Comparison of ENCODE assay signal across 8 mouse cellular contexts in genomic region chr7:109892530-109892929, GRCm38 (mm10). TPM values are rescaled to one million over a fixed set of nuclear protein-coding genes. Genes with fewer than 3 reads are reported as not detected.
DNase-seq lines count a peak whose midpoint lies in the region; ATAC-seq lines count a peak whose summit lies in the region.

No protein-coding gene starts in this region.

- H3K27ac ChIP-seq in kidney, embryonic 16.5 days (ENCODE audit: low read length), result no peak overlapping the region
- H3K27ac ChIP-seq in liver, embryonic 11.5 days (ENCODE audit: low read depth, low read length), result no peak overlapping the region
- H3K27ac ChIP-seq in neural tube, embryonic 12.5 days, result no peak overlapping the region

- H3K4me1 ChIP-seq in kidney, embryonic 16.5 days (ENCODE audit: insufficient read depth, low read length), result no peaks in the 10 kb centered on the region
- no peaks in the 10 kb centered on the region for H3K4me1 ChIP-seq in liver, embryonic 11.5 days (replicated peaks; ENCODE audit: control insufficient read depth, insufficient read depth, low read length)
- no peaks in the 10 kb centered on the region for H3K4me1 ChIP-seq in neural tube, embryonic 12.5 days

- ATAC-seq in common myeloid progenitor, adult 5-6 weeks (replicated peaks; ENCODE audit: low read depth, poor library complexity, severe bottlenecking), result peak; percentile 82
- peak; percentile 19; the same call in 1 of the 2 replicates for ATAC-seq in kidney, embryonic 16.5 days (ENCODE audit: low FRiP score, low TSS enrichment)
- no peak for ATAC-seq in liver, embryonic 11.5 days (replicated peaks; ENCODE audit: low FRiP score)
- ATAC-seq in neural tube, embryonic 12.5 days (ENCODE audit: low FRiP score, low read depth), result peak; percentile 21; the same call in 1 of the 2 replicates

- H3K9ac ChIP-seq in kidney, embryonic 16.5 days (replicated peaks; ENCODE audit: low read length), result no peak overlapping the region
- H3K9ac ChIP-seq in liver, embryonic 11.5 days (ENCODE audit: low read depth, low read length), result no peak overlapping the region
- no peak overlapping the region for H3K9ac ChIP-seq in neural tube, embryonic 12.5 days

- 47% methylated on average over 3 of the region's 3 CpGs for WGBS in kidney, embryonic 16.5 days
- WGBS in liver, embryonic 11.5 days, result 38% methylated on average over 3 of the region's 3 CpGs
- WGBS in neural tube, embryonic 12.5 days, result 44% methylated on average over 3 of the region's 3 CpGs

- no peak overlapping the region for H3K4me2 ChIP-seq in kidney, embryonic 16.5 days (replicated peaks; ENCODE audit: low read depth, low read length)
- no peak overlapping the region for H3K4me2 ChIP-seq in liver, embryonic 11.5 days
- no peak overlapping the region for H3K4me2 ChIP-seq in neural tube, embryonic 12.5 days (replicated peaks)

- no peaks in the 10 kb centered on the region for H3K9me3 ChIP-seq in kidney, embryonic 16.5 days (ENCODE audit: low read length)
- no peaks in the 10 kb centered on the region for H3K9me3 ChIP-seq in liver, embryonic 11.5 days (ENCODE audit: control insufficient read depth, low read length)
- H3K9me3 ChIP-seq in neural tube, embryonic 12.5 days, result no peaks in the 10 kb centered on the region

- peak; percentile 27 for DNase-seq in A20 (ENCODE audit: low read depth, low spot score)
- DNase-seq in adrenal gland, adult (ENCODE audit: inconsistent age in 2 of 2, low spot score in 1 of 2), result peak; percentile 65 to 83
- DNase-seq in gastrocnemius, postnatal 10 days, result peak; percentile 83
- DNase-seq in liver, embryonic 11.5 days (ENCODE audit: low spot score), result peak; percentile 50
- DNase-seq in testis, postnatal 10 days (ENCODE audit: low spot score), result peak; percentile 85

- H3K27me3 ChIP-seq in kidney, embryonic 16.5 days (ENCODE audit: insufficient read depth, low read length), result no peaks in the 10 kb centered on the region
- no peaks in the 10 kb centered on the region for H3K27me3 ChIP-seq in liver, embryonic 11.5 days (replicated peaks; ENCODE audit: control insufficient read depth, insufficient read depth, low read length)
- no peaks in the 10 kb centered on the region for H3K27me3 ChIP-seq in neural tube, embryonic 12.5 days (replicated peaks)

- no peak overlapping the region for H3K4me3 ChIP-seq in kidney, embryonic 16.5 days (ENCODE audit: low read length)
- no peak overlapping the region for H3K4me3 ChIP-seq in liver, embryonic 11.5 days (ENCODE audit: low read depth, low read length)
- no peak overlapping the region for H3K4me3 ChIP-seq in neural tube, embryonic 12.5 days

- peaks cover 38% of the 10 kb centered on the region for H3K36me3 ChIP-seq in kidney, embryonic 16.5 days (ENCODE audit: insufficient read depth, low read length)
- H3K36me3 ChIP-seq in liver, embryonic 11.5 days (ENCODE audit: control insufficient read depth, insufficient read depth, low read length), result peaks cover 17% of the 10 kb centered on the region
- H3K36me3 ChIP-seq in neural tube, embryonic 12.5 days, result peaks cover 78% of the 10 kb centered on the region

RNA-seq across cellular contexts. Expression of gene Scube2, which starts 27.1 kb away (rescaled TPM):
- total RNA-seq in common myeloid progenitor, adult 5-6 weeks (2017), result not detected in 2 replicates
- 10 to 100 TPM; 11.5 to 14.2 TPM for total RNA-seq in gastrocnemius, postnatal 10 days (2021)
- 1.7 and 1.8 TPM in 2 replicates for polyA plus RNA-seq in kidney, embryonic 16.5 days (2015; fragmentation: Nextera tagmentation; extraction: Ambion mirVana)
- 0.38 and 0.44 TPM in 2 replicates for polyA plus RNA-seq in liver, embryonic 11.5 days (2014; fragmentation: Nextera tagmentation; extraction: Ambion mirVana)
- polyA plus RNA-seq in neural tube, embryonic 12.5 days (2016; fragmentation: Nextera tagmentation; extraction: Ambion mirVana), result 13.1 and 13.4 TPM in 2 replicates

Comparison
In these comparisons a context has a peak if more than half of its experiments do, and no peak if none do; other contexts are left out.
1. DNase-seq: peak in every context shown above with its lines; median percentile 85 in testis, postnatal 10 days; 83 in gastrocnemius, postnatal 10 days; 74 in adrenal gland, adult; 50 in liver, embryonic 11.5 days; 27 in A20.